Mouse (Mus musculus) mammary gland, adult 2 months (tissue): ENCODE results near the gene Krtcap2. TPM values are rescaled to one million over a fixed set of nuclear protein-coding genes. Genes with fewer than 3 reads are reported as not detected.

Source experiments
- polyA plus RNA-seq: library from polyadenylated mRNA; depleted of rRNA; stranded (reverse); fragments of >200 nt; gene quantifications from 2 replicates; pipeline ENCODE4 v1.2.3, GENCODE M21; 2012; ENCODE audit warnings: low replicate concordance; rRNA removed

The Krtcap2 gene
- 189 and 281 TPM in 2 replicates for polyA plus RNA-seq

DNA sequence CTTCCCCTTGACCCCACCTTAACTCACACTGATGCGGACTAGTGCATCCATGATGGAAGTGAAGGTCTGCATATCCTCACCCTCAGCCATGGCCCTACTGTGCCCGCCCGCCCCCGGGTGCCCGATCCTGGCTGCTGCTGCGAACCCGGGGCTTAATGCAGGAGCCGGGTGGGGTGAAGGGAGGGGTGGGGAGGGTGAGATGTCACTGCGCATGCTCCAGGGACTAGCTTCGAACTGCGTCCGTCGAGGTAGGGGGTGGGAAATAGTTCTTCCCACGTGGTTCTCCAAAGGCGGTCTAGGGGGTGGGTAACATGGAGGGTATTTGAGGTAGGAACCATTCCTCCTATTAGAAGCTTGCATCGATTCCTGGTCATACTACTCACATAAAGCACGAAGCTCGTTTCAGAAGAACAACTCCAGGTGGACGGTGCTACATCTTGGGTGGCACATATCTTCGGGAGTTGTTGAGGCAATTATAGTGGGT lies at the start of gene Krtcap2:
Gene Krtcap2 (plus strand): TSS at position 279 of the 484 bp plus-strand sequence.

GRCm38 (mm10) chr3:89202253-89203141 lies 43.3 kb upstream of the Krtcap2 start, which contains the start of gene Gba:
Gene Gba (plus strand): TSS chr3:89202928.

GRCm38 (mm10) chr3:89214681-89215411 lies 30.9 kb upstream of the Krtcap2 start, which contains the start of gene Thbs3:
Gene Thbs3 (plus strand): TSS chr3:89215180.

DNA sequence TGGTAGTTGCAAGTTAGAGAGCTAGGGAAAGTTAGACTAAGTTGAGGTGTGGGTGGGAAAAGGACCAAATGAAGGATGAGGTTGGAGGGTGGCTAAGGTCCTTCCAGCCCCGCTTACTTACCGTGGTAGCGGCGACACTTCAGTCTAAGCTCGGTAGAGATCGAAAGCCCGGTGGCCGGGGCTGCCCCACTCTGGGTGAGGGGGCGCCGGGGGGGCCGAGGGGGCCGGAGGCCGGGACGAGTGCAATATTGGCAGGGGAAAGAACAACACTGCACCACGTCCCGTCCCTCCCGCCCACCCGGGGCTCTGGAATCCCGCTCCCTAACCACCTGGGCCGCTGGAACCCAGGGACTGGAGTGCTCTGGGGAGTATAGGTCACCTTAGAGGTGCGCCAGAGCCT lies 18.9 kb upstream of the Krtcap2 start, which contains the start of gene Mtx1:
Gene Mtx1 (minus strand): TSS at position 189 of the 400 bp plus-strand sequence.

DNA sequence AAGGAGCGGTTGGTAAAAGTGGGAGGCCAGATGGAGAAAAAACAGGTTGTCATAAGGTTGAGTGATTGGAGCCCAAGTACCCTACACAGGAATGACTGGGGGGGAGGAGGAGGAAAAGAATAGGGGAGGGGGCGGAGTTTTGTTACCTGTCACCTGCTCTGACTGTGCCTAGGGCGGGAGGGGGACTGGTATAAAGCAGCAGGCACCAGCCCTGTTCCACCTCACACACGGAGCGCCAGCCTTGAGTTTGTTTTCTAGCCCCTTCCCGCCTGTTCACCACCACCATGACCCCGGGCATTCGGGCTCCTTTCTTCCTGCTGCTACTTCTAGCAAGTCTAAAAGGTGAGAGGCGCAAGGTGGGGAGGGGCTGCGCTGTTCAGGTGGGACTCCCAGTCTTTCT lies 16.9 kb upstream of the Krtcap2 start, which contains the start of gene Muc1:
Gene Muc1 (plus strand): TSS at position 222 of the 400 bp plus-strand sequence.

DNA sequence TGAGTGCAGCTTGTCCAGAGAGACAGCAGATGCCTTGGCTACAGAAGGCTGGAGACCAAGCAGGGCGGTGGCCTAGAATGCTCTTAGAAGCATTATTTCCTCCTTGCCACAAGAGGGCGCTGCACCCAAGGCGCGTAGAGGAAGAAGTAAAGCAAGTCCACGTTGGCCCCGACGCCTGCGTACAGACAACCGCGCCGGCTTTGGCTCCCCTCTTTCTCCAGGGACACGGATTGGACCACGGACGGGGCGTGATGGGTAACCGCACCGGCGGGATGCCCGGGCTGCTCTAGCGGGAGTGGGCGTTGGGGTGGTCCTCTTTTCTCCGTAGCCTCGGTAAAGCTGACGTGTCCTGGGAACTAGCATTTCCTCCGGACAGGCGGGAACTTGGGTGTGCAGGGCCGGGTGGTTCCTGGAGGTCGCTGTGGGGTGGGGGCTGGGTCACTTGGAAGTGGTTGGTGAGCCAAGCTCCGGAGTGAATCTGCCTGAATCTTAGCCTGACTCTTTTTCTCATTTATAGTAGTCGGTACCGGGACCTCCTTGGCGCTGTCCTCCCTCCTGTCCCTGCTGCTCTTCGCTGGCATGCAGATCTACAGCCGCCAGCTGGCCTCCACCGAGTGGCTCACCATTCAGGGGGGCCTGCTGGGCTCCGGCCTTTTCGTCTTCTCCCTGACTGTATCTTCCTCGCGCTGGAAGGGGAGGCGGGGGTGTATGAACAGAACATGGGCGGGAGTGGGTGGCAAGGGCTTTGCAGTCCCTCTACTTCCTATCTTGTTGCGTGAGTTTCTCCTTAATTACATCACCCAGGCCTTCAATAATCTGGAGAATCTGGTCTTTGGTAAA lies 715 bp downstream of the Krtcap2 start, which contains the start of gene Trim46:
Gene Trim46 (minus strand): TSS at position 49 of the 840 bp plus-strand sequence.

GRCm38 (mm10) chr3:89259076-89259475 lies 13.3 kb downstream of the Krtcap2 start, which contains the start of gene Dpm3:
Gene Dpm3 (plus strand): TSS chr3:89259358.

DNA sequence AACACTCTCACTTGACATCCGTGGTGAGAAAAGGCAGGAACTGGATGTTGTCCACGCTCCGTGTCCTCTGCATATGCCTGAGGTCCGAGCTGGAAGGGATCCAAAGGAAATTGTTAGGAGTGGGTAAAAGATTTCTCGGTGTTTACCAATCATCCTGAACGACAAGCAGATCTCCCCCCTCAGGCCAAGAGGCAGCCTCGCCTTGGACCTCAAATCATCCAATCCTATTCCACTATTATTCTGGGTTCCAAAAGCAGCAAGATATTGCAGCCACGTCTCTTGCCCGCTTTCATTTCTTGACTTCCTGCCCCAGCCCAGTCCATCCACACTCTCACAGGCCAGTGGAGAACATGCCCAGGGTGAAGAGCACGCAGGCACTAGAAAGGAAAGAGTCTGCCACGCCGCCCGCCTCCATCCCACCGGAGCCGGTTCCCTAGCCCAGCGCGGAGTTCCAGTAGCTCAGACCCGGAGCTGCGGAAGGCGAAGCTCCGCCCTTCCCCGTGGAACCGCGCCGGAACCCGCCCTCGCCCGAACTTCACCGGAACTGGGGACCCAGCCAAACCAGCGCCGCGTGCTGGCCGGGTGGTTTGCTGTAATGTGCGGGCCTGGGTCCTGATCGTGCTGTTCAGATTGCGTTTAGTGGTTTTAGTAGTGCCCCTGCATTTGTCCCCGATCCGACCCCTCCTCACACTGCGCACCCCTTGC lies 24.4 kb downstream of the Krtcap2 start, which contains the start of gene Slc50a1:
Gene Slc50a1 (minus strand): TSS at position 520 of the 705 bp plus-strand sequence.

DNA sequence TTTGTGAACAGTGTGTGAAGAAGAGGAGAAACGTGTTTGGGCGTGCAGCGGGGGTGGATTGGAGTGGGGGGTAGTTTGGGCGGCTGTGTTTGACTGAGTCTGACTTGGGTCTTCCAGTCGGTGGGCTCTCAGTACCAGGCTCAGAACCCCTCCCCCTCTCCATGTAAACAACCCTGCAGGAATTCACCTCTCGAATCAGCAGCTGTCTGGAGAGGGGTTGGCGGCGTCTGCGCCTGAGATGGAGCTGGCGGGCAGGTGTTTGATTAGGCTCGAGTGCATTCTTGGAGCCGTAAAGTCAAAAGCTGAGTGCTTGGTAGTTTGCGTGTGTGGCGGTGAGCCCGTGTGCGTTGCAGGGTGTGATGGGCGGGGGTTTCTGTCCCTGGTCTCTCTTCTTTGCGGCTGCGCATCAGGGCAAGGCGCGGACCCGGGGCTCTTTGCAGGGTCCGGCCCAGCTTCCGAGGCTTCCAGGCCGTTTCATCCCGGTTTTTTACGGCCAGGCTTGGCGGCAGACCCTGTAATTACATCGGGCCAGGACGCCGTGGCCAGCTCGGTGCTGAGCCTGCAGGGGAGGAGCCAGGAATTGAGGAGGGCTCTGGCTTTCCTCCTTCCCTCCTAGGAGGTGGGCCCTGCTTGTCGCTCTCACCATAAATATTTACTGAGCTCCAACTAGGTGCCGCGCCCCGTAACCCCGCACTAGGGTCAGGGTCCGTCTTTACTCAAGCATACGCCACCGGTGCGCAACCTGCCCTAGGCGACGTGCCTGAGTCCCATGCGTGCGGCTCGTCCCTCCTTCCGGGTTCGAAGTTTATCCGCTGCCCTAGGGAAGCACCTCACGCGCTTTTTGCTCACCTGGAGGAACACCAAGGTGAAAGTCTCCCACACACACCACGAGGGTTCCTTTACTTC lies 35.1 kb downstream of the Krtcap2 start, which contains the start of gene Efna1:
Gene Efna1 (minus strand): TSS at position 537 of the 906 bp plus-strand sequence.

Other genes starting within 250 kb of the Krtcap2 start
- 43.9 and 51.7 TPM in 2 replicates for gene Rusc1, start 152.7 kb upstream of the Krtcap2 start, polyA plus RNA-seq
- not detected in 2 replicates for gene Gm43738, start 144.9 kb upstream of the Krtcap2 start, polyA plus RNA-seq
- 69.2 and 93.9 TPM in 2 replicates for gene Fdps, start 144.0 kb upstream of the Krtcap2 start, polyA plus RNA-seq
- gene Pklr, start 109.8 kb upstream of the Krtcap2 start, polyA plus RNA-seq, result 1.2 TPM in 1 of 2 replicates, not detected in the other
- gene Hcn3, start 85.8 kb upstream of the Krtcap2 start, polyA plus RNA-seq, result 1.7 and 5.4 TPM in 2 replicates
- gene Clk2, start 81.2 kb upstream of the Krtcap2 start, polyA plus RNA-seq, result 52.1 and 77.2 TPM in 2 replicates
- gene Scamp3, start 68.5 kb upstream of the Krtcap2 start, polyA plus RNA-seq, result 149 and 198 TPM in 2 replicates
- 60.1 and 120 TPM in 2 replicates for gene Fam189b, start 62.8 kb upstream of the Krtcap2 start, polyA plus RNA-seq
- gene Gba, start 43.0 kb upstream of the Krtcap2 start, polyA plus RNA-seq, result 64.0 and 119 TPM in 2 replicates
- gene Thbs3, start 30.8 kb upstream of the Krtcap2 start, polyA plus RNA-seq, result 50.0 and 62.6 TPM in 2 replicates
- gene Mtx1, start 18.9 kb upstream of the Krtcap2 start, polyA plus RNA-seq, result 162 and 208 TPM in 2 replicates
- 12.4 and 14.5 TPM in 2 replicates for gene Muc1, start 16.9 kb upstream of the Krtcap2 start, polyA plus RNA-seq
- 10.8 and 22.3 TPM in 2 replicates for gene Trim46, start 343 bp downstream of the Krtcap2 start, polyA plus RNA-seq
- gene Dpm3, start 13.4 kb downstream of the Krtcap2 start, polyA plus RNA-seq, result 493 and 778 TPM in 2 replicates
- gene Slc50a1, start 24.6 kb downstream of the Krtcap2 start, polyA plus RNA-seq, result 258 and 285 TPM in 2 replicates
- 35.6 and 37.1 TPM in 2 replicates for gene Efna1, start 35.2 kb downstream of the Krtcap2 start, polyA plus RNA-seq
- 8.6 and 12.4 TPM in 2 replicates for gene Efna3, start 77.0 kb downstream of the Krtcap2 start, polyA plus RNA-seq
- 6.3 and 14.3 TPM in 2 replicates for gene Efna4, start 92.1 kb downstream of the Krtcap2 start, polyA plus RNA-seq
- 232 and 296 TPM in 2 replicates for gene Adam15, start 104.0 kb downstream of the Krtcap2 start, polyA plus RNA-seq
- gene Dcst2, start 116.0 kb downstream of the Krtcap2 start, polyA plus RNA-seq, result 2.8 and 6.0 TPM in 2 replicates
- gene Dcst1, start 119.3 kb downstream of the Krtcap2 start, polyA plus RNA-seq, result 1.5 and 1.9 TPM in 2 replicates
- 77.1 and 147 TPM in 2 replicates for gene Zbtb7b, start 148.8 kb downstream of the Krtcap2 start, polyA plus RNA-seq
- 2.2 TPM in 1 of 2 replicates, not detected in the other for gene Lenep, start 156.8 kb downstream of the Krtcap2 start, polyA plus RNA-seq
- 50.9 and 64.9 TPM in 2 replicates for gene Flad1, start 165.9 kb downstream of the Krtcap2 start, polyA plus RNA-seq
- gene Cks1b, start 172.4 kb downstream of the Krtcap2 start, polyA plus RNA-seq, result 18.1 and 21.4 TPM in 2 replicates
- gene Shc1, start 172.5 kb downstream of the Krtcap2 start, polyA plus RNA-seq, result 96.7 and 114 TPM in 2 replicates
- gene Pygo2, start 184.2 kb downstream of the Krtcap2 start, polyA plus RNA-seq, result 36.0 and 171 TPM in 2 replicates
- gene Pbxip1, start 190.7 kb downstream of the Krtcap2 start, polyA plus RNA-seq, result 54.5 and 82.1 TPM in 2 replicates
- gene Pmvk, start 208.6 kb downstream of the Krtcap2 start, polyA plus RNA-seq, result 44.4 and 46.6 TPM in 2 replicates